Mouse (Mus musculus): ENCODE data around the gene Fen1. TPM values are rescaled to one million over a fixed set of nuclear protein-coding genes. Genes with fewer than 3 reads are reported as not detected.

Gene Fen1
- polyA plus RNA-seq (2014; fragmentation: Nextera tagmentation; extraction: Ambion mirVana): 24.2 and 24.8 TPM in 2 replicates

DNA sequence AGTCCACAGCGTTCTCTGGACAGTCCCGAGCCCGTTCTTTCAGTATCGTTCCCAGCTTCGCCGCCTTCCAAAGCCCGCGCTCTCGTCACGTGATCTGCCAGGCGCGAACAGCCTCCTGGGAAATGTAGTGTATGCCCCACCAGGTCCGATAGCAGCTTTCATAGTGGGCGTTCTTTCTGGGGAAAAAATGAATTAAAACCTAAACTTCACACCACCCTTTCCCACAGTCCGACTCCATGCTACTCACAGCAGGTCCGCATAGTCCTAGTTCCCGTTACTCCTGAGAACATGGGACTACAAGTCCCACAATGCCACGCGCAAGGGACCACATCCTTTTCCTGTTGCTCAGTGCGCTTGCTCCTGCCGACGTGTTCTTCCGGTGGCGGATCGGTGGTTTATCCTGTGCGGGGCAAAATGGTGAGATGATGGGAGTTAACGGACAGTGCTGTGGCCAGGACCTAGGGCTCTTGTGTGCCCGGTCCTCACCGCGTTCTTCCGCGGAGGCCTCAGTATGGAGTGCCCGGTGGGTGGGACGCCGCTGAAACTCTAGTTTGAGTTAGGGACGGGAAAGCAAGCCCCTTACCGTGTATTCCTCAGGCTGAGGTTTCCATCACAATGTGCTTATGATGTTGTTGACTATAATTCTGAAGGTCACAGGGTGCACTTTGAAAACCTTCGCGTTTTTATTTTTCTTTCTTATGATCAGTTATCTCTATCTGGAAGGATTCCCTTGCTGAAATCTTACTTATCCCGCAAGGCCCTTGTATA is at the start of gene Fen1, which contains the start of gene Tmem258:
Gene Fen1 (minus strand): TSS at position 322 of the 768 bp plus-strand sequence.
Gene Tmem258 (plus strand): TSS at position 167 of the 768 bp plus-strand sequence.
- H3K27ac ChIP-seq: peak within 1 kb of the TSS; percentile 84
- peak within 1 kb of the TSS; percentile 82 for H3K4me2 ChIP-seq (replicated peaks)
- no peaks in the 10 kb centered on the region for H3K27me3 ChIP-seq (ENCODE audit: control insufficient read depth, insufficient read depth, low read length)
- H3K4me3 ChIP-seq (replicated peaks; ENCODE audit: low read length): peak within 1 kb of the TSS; percentile 52
- peaks cover 16% of the 10 kb centered on the region for H3K4me1 ChIP-seq (replicated peaks; ENCODE audit: control insufficient read depth, insufficient read depth, low read length)
- peak within 1 kb of the TSS; percentile 82 for H3K9ac ChIP-seq
- DNase-seq (ENCODE audit: low spot score): peak; percentile 92
- under 1% methylated on average over 40 of the region's 40 CpGs for WGBS
- H3K36me3 ChIP-seq (replicated peaks; ENCODE audit: control insufficient read depth, insufficient read depth): peaks cover 53% of the 10 kb centered on the region
- H3K9me3 ChIP-seq (ENCODE audit: control insufficient read depth, low read length): no peaks in the 10 kb centered on the region
- ATAC-seq (ENCODE audit: low FRiP score): peak; percentile 95

DNA sequence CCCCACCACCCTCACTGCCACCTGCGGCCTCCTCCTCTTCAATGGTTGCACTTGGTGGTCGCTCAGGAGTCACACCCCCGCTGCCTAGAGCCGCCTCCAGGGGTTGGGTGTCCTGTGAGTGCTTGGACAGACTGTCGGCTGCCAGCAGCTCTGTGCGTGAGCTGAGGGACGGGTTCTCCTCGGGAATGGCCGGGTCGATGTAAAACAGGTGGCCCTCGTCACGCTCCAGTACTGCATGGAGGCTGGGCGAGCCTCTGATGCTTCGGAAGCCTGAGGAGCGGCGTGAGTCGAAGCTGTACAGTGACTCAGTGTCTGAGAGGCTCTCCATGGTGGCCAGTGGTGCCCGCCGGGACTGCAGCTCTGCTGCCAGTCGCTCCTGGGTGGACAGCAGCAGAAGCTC is 44.2 kb upstream of the Fen1 start:
- H3K27ac ChIP-seq: no peak overlapping the region
- DNase-seq (ENCODE audit: low spot score) (no peak), ATAC-seq (ENCODE audit: low FRiP score) (no peak)
- H3K9ac ChIP-seq: no peak overlapping the region
- H3K27me3 ChIP-seq (ENCODE audit: control insufficient read depth, insufficient read depth, low read length): no peaks in the 10 kb centered on the region
- H3K4me2 ChIP-seq (replicated peaks): no peak overlapping the region
- 58% methylated on average over 20 of the region's 20 CpGs for WGBS
- H3K4me1 ChIP-seq (replicated peaks; ENCODE audit: control insufficient read depth, insufficient read depth, low read length): 0 out of 2 replicates have a peak, but pooled peaks cover 1% of the 10 kb centered on the region
- peaks cover 21% of the 10 kb centered on the region for H3K36me3 ChIP-seq (replicated peaks; ENCODE audit: control insufficient read depth, insufficient read depth)
- no peak overlapping the region for H3K4me3 ChIP-seq (replicated peaks; ENCODE audit: low read length)
- H3K9me3 ChIP-seq (ENCODE audit: control insufficient read depth, low read length): no peaks in the 10 kb centered on the region

DNA sequence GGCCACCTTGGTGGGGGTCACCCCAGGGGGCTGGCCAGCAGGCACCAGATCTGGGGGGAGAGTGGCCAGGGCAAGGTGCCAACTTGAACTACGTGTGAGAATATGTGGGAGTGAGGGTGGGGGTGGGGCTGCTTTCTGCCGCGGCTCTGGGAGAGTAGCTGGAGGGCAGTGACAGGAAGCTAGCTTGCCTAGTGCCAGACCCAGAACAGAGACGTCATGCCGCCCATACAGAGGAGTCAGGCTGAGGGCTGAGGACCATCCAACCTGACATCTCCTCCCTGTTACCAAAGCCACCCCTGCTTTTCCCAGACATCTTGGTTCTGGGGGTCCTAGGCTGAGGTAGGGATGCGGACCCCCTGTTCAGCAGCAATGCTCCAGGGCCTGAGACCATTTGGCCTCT is 43.2 kb upstream of the Fen1 start:
- H3K4me3 ChIP-seq (replicated peaks; ENCODE audit: low read length): no peak overlapping the region
- no peak for ATAC-seq (ENCODE audit: low FRiP score)
- peaks cover 21% of the 10 kb centered on the region for H3K36me3 ChIP-seq (replicated peaks; ENCODE audit: control insufficient read depth, insufficient read depth)
- no peak overlapping the region for H3K9ac ChIP-seq
- no peaks in the 10 kb centered on the region for H3K27me3 ChIP-seq (ENCODE audit: control insufficient read depth, insufficient read depth, low read length)
- 41% methylated on average over 6 of the region's 6 CpGs for WGBS
- no peak overlapping the region for H3K27ac ChIP-seq
- no peak for DNase-seq (ENCODE audit: low spot score)
- H3K4me1 ChIP-seq (replicated peaks; ENCODE audit: control insufficient read depth, insufficient read depth, low read length): 0 out of 2 replicates have a peak, but pooled peaks cover 5% of the 10 kb centered on the region
- no peaks in the 10 kb centered on the region for H3K9me3 ChIP-seq (ENCODE audit: control insufficient read depth, low read length)
- no peak overlapping the region for H3K4me2 ChIP-seq (replicated peaks)

DNA sequence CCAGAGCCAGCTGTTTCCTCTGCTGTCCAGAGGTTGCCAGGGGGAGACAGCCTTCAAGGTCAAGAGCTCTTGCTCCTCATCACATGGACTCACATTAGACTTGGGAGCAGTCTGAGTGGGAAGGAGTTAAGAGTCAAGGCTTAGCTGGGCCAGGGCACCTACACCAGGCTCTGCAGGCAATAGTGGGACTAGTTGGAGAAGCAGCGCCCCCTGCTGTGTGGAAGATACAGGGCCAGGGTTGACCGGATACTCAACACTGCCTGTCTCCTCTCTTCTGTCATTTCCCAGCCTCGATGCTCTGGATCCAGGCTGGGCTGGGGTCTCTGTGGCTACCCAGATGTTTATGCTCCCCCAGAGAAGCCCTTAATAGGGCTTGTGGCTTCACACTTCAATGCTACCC is 40.2 kb upstream of the Fen1 start:
- H3K4me1 ChIP-seq (replicated peaks; ENCODE audit: control insufficient read depth, insufficient read depth, low read length): 0 out of 2 replicates have a peak, but pooled peaks cover 5% of the 10 kb centered on the region
- no peak overlapping the region for H3K27ac ChIP-seq
- ATAC-seq (ENCODE audit: low FRiP score): no peak
- no peak overlapping the region for H3K4me2 ChIP-seq (replicated peaks)
- H3K4me3 ChIP-seq (replicated peaks; ENCODE audit: low read length): no peak overlapping the region
- peaks cover 10% of the 10 kb centered on the region; the same call in 1 of the 2 replicates for H3K36me3 ChIP-seq (replicated peaks; ENCODE audit: control insufficient read depth, insufficient read depth)
- no peak overlapping the region for H3K9ac ChIP-seq
- peaks cover 16% of the 10 kb centered on the region for H3K27me3 ChIP-seq (ENCODE audit: control insufficient read depth, insufficient read depth, low read length)
- no peaks in the 10 kb centered on the region for H3K9me3 ChIP-seq (ENCODE audit: control insufficient read depth, low read length)
- no peak for DNase-seq (ENCODE audit: low spot score)
- 22% methylated on average over 3 of the region's 3 CpGs for WGBS

DNA sequence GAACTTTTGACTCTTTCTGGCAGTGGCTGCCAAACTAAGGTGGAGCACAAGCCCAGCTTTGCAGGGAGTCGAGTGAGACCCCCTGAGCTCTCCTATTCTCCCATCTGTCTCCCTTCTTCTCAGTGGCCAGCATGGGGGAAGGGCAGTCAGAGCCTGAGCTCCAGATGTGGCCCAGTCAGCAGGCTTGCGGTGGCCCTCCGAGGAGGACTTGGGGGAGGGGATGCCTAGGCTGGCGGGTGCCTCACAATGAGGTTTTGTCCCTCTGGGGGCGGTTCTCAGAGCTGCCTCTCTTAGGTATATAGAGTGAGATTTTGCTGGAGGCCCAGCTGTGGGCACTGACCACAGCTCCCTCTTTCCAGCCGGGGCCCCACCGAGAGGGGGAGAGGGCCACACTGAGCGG is 38.9 kb upstream of the Fen1 start:
- DNase-seq (ENCODE audit: low spot score) (no peak), ATAC-seq (ENCODE audit: low FRiP score) (no peak)
- H3K27ac ChIP-seq: no peak overlapping the region
- no peak overlapping the region for H3K4me2 ChIP-seq (replicated peaks)
- no peak overlapping the region for H3K9ac ChIP-seq
- peaks cover 10% of the 10 kb centered on the region; the same call in 1 of the 2 replicates for H3K36me3 ChIP-seq (replicated peaks; ENCODE audit: control insufficient read depth, insufficient read depth)
- no peak overlapping the region for H3K4me3 ChIP-seq (replicated peaks; ENCODE audit: low read length)
- 6% methylated on average over 8 of the region's 8 CpGs for WGBS
- H3K9me3 ChIP-seq (ENCODE audit: control insufficient read depth, low read length): no peaks in the 10 kb centered on the region
- H3K4me1 ChIP-seq (replicated peaks; ENCODE audit: control insufficient read depth, insufficient read depth, low read length): 0 out of 2 replicates have a peak, but pooled peaks cover 5% of the 10 kb centered on the region
- H3K27me3 ChIP-seq (ENCODE audit: control insufficient read depth, insufficient read depth, low read length): peaks cover 20% of the 10 kb centered on the region

DNA sequence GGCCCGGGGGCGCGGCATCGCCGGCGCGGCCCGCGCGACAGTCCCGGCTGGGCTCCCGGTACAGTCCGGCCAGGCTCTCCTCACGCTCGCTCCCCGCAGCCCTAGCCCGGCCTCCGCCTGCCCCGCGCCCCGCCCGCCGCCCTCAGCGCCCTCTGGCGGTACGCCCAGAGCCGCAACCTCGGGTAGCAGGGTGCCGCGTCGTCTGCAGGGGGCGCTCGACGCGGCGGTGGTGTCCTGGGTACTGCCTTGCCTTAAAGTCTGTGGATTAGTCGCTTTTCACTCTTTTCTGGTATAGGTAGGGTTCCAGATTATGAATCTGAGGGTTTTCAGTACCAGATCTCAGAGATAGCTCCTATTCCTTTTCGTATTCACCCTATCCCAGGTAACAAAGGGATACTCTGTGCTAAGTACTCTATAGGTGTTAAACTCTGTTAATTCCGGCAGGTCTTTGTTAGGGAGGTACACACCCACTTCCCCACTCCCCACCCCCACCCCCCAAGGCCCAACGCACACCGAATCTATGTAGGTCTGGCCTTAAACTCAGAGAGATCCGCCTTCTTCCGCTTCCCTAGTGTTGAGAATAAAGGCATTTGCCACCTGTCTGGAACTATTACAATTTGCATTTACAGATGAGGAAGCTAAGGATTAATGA is 36.8 kb upstream of the Fen1 start, which contains the start of gene Myrf:
Gene Myrf (minus strand): TSS at position 95 of the 652 bp plus-strand sequence.
- no peaks in the 10 kb centered on the region for H3K9me3 ChIP-seq (ENCODE audit: control insufficient read depth, low read length)
- no peak within 1 kb of the TSS for H3K27ac ChIP-seq
- H3K9ac ChIP-seq: peak within 1 kb of the TSS; percentile 54
- H3K4me3 ChIP-seq (replicated peaks; ENCODE audit: low read length): peak within 1 kb of the TSS; percentile 38
- WGBS: 9% methylated on average over 43 of the region's 43 CpGs
- ATAC-seq (ENCODE audit: low FRiP score) (peak; percentile 56), DNase-seq (ENCODE audit: low spot score) (peak; percentile 72)
- H3K27me3 ChIP-seq (ENCODE audit: control insufficient read depth, insufficient read depth, low read length): peaks cover 20% of the 10 kb centered on the region
- H3K4me2 ChIP-seq (replicated peaks): peak within 1 kb of the TSS; percentile 71
- H3K36me3 ChIP-seq (replicated peaks; ENCODE audit: control insufficient read depth, insufficient read depth): no peaks in the 10 kb centered on the region
- 0 out of 2 replicates have a peak, but pooled peaks cover 5% of the 10 kb centered on the region for H3K4me1 ChIP-seq (replicated peaks; ENCODE audit: control insufficient read depth, insufficient read depth, low read length)

DNA sequence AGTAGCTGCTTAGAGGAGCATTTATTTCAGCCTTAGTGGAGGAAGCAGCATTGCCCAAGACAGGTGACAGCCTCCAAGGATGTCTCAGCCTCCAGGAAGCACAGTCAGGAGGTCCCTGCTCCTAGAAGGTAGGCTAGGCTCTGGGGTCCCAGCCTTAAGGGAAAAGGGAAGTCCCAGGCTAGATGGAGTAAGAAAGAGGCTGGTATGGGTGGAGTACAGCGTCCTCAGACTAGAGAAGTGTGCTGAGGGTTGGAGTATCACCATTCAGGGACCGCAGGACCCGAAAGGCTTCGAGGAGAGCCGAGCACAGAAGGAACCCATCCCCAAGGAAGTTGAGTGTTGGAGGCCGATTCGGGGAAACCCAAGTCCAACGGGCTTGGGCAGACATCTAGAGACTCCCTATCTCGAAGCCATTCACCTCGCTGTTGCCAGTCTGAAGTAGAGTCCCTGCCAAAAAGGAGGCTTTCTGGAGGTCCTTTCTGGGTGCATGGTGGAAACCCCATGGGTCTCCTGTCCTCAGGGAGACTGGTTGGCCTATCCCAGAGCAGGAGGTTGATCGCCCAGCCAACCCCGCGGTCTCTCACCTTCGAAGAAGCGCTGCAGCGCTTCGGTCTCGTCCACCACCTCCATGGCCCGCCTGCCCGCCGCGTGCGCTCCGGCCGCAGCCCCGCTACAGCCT is 36.1 kb upstream of the Fen1 start:
- H3K9ac ChIP-seq: peak overlapping the region; percentile 54
- peak overlapping the region; percentile 38 for H3K4me3 ChIP-seq (replicated peaks; ENCODE audit: low read length)
- DNase-seq (ENCODE audit: low spot score): no peak
- H3K9me3 ChIP-seq (ENCODE audit: control insufficient read depth, low read length): no peaks in the 10 kb centered on the region
- H3K4me2 ChIP-seq (replicated peaks): peak overlapping the region; percentile 71
- ATAC-seq (ENCODE audit: low FRiP score): peak; percentile 46
- H3K36me3 ChIP-seq (replicated peaks; ENCODE audit: control insufficient read depth, insufficient read depth): no peaks in the 10 kb centered on the region
- WGBS: 6% methylated on average over 26 of the region's 26 CpGs
- no peak overlapping the region for H3K27ac ChIP-seq
- H3K4me1 ChIP-seq (replicated peaks; ENCODE audit: control insufficient read depth, insufficient read depth, low read length): 0 out of 2 replicates have a peak, but pooled peaks cover 5% of the 10 kb centered on the region
- peaks cover 20% of the 10 kb centered on the region for H3K27me3 ChIP-seq (ENCODE audit: control insufficient read depth, insufficient read depth, low read length)

DNA sequence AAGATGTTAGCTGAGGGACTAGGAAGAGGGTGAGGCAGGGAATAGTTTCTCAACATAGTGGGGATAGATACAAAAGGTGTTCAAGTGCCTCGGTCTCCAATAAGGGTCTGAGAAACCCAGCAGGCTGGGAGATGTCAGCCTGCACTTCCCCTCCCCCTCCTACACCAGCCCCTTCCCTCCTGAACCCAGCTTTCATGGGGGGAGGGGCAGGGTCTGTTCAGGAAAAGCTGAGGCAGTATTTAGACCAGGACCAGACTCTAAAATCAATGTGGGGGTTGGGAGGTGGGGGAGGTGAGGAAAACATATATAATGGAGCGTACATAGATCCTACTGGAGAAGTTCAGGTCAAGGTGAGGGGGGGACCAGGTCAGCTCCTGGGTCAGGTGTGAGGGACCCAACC is 35.5 kb upstream of the Fen1 start:
- Histone ChIP-seq H3K4me3 (replicated peaks; ENCODE audit: low read length) (no peak overlapping the region), H3K9me3 (ENCODE audit: control insufficient read depth, low read length) (no peaks in the 10 kb centered on the region), H3K9ac (no peak overlapping the region), H3K4me2 (replicated peaks) (no peak overlapping the region), H3K36me3 (replicated peaks; ENCODE audit: control insufficient read depth, insufficient read depth) (no peaks in the 10 kb centered on the region), H3K4me1 (replicated peaks; ENCODE audit: control insufficient read depth, insufficient read depth, low read length) (0 out of 2 replicates have a peak, but pooled peaks cover 5% of the 10 kb centered on the region), H3K27me3 (ENCODE audit: control insufficient read depth, insufficient read depth, low read length) (peaks cover 20% of the 10 kb centered on the region), H3K27ac (no peak overlapping the region)
- DNase-seq (ENCODE audit: low spot score): no peak
- ATAC-seq (ENCODE audit: low FRiP score): no peak
- WGBS: 41% methylated on average over 2 of the region's 2 CpGs

DNA sequence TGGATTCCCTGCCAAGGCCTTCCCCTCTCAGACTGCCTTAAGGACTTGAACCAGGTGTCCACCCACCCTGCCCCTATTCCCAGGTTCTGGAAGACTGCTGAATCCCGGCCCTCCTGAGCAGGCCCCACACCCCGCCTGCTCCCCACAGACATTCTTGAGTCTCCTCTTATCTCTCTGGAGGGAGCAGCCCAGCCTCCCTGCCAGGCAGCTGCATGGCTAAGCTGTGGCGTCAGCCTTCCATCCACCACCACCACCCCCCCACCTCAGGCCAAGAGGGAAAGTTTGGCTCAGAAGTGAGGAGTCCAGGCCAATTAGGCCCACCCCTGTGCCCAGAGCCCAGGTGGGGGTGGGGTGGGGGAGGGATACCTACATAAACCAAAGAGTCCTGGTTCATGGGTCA is 34.5 kb upstream of the Fen1 start:
- 73% methylated on average over 3 of the region's 3 CpGs for WGBS
- DNase-seq (ENCODE audit: low spot score): no peak
- Histone ChIP-seq H3K9ac (no peak overlapping the region), H3K4me3 (replicated peaks; ENCODE audit: low read length) (no peak overlapping the region), H3K4me1 (replicated peaks; ENCODE audit: control insufficient read depth, insufficient read depth, low read length) (0 out of 2 replicates have a peak, but pooled peaks cover 5% of the 10 kb centered on the region), H3K9me3 (ENCODE audit: control insufficient read depth, low read length) (no peaks in the 10 kb centered on the region), H3K27ac (no peak overlapping the region), H3K27me3 (ENCODE audit: control insufficient read depth, insufficient read depth, low read length) (peaks cover 20% of the 10 kb centered on the region), H3K4me2 (replicated peaks) (no peak overlapping the region), H3K36me3 (replicated peaks; ENCODE audit: control insufficient read depth, insufficient read depth) (no peaks in the 10 kb centered on the region)
- no peak for ATAC-seq (ENCODE audit: low FRiP score)
